Mouse (Mus musculus): ENCODE results near the gene Tmprss13.

DNA sequence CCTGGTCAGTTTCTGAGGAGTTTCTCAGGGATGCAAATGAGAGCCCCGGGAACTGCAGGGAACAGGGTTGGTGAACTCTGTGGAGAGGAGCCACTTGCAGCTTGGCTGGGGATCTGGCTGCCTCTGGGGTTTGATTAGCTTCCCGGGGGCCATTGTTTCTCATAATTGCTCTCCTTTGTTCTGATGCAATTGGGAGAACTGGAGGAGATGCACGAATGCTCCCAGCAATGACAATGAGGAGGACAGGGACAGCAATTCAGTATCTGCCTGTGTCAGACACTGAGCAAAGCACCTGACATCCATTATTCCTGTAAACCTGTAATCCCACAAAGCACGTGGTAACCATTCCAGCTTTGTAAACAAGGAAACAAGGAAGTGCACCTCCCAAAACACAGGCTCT is 30.3 kb downstream of the Tmprss13 start:
- no peak for TF ChIP-seq CTCF (conservative IDR thresholded peaks at IDR 0.05 in 1 of 2, IDR thresholded peaks at IDR 0.05 in 1 of 2; ENCODE audit: low read depth in 2 of 2, low read length in 2 of 2)
- no peak for TF ChIP-seq EP300 (IDR thresholded peaks at IDR 0.05; ENCODE audit: low read length)
- TF ChIP-seq JUN (IDR thresholded peaks at IDR 0.05; ENCODE audit: insufficient read depth, low read depth, low read length) = no peak
- TF ChIP-seq MEF2A (IDR thresholded peaks at IDR 0.05; ENCODE audit: borderline replicate concordance, low read depth, low read length) = no peak
- TF ChIP-seq ZMIZ1 (IDR thresholded peaks at IDR 0.05; ENCODE audit: low read depth, low read length) = no peak
- no peak for TF ChIP-seq TCF12 (IDR thresholded peaks at IDR 0.05; ENCODE audit: low read depth, low read length)
- no peak for TF ChIP-seq ELF1 (IDR thresholded peaks at IDR 0.05; ENCODE audit: low read depth, low read length)
- no peak for TF ChIP-seq POLR2A (IDR thresholded peaks at IDR 0.05; ENCODE audit: low read depth, low read length)
- no peak for TF ChIP-seq ETS1 (conservative IDR thresholded peaks at IDR 0.05; ENCODE audit: low read depth, low read length)
- no peak for TF ChIP-seq USF1 (IDR thresholded peaks at IDR 0.05; ENCODE audit: low read depth, low read length)
- TF ChIP-seq MAZ (IDR thresholded peaks at IDR 0.05; ENCODE audit: low read depth, low read length) = no peak
- TF ChIP-seq ZNF384 (IDR thresholded peaks at IDR 0.05; ENCODE audit: low read depth, low read length) = no peak
- TF ChIP-seq GABPA (IDR thresholded peaks at IDR 0.05; ENCODE audit: insufficient replicate concordance, low read depth, low read length) = no peak
- no peak for TF ChIP-seq CHD1 (IDR thresholded peaks at IDR 0.05; ENCODE audit: low read depth, low read length)

All from CH12.LX (cell line).